Mouse (Mus musculus): ENCODE results near the gene Atrnl1. TPM values are rescaled to one million over a fixed set of nuclear protein-coding genes. Genes with fewer than 3 reads are reported as not detected.
"Not testable (repeated sequence)": the region's sequence is repeated elsewhere in the genome, so short reads cannot be mapped to it uniquely, and the experiment has no call there.

Gene Atrnl1
- polyA plus RNA-seq, 1 experiment, result 0.25 TPM

- Histone ChIP-seq H3K36me3 (replicated peaks; ENCODE audit: low read length) (no peaks in the 10 kb centered on the region), H3K9me3 (no peaks in the 10 kb centered on the region), H3K27me3 (replicated peaks) (peaks cover 13% of the 10 kb centered on the region), H3K4me1 (peaks cover 8% of the 10 kb centered on the region), H3K4me3 (replicated peaks) (no peak overlapping the region)
- no peak for TF ChIP-seq GATA1 (IDR thresholded peaks at IDR 0.05; ENCODE audit: borderline replicate concordance, low read length)
- no peak for TF ChIP-seq FLI1 (IDR thresholded peaks at IDR 0.05; ENCODE audit: low read length)
Measured at GRCm38 (mm10) chr19:57658111-57659091, 47.6 kb downstream of the Atrnl1 start.

GRCm38 (mm10) chr19:57667011-57667410, 56.2 kb downstream of the Atrnl1 start:
- H3K9me3 ChIP-seq, result no peaks in the 10 kb centered on the region
- peaks cover 8% of the 10 kb centered on the region for H3K27me3 ChIP-seq (replicated peaks)
- H3K4me3 ChIP-seq (replicated peaks), result no peak overlapping the region
- TF ChIP-seq GATA1 (IDR thresholded peaks at IDR 0.05; ENCODE audit: borderline replicate concordance, low read length) (no peak), FLI1 (IDR thresholded peaks at IDR 0.05; ENCODE audit: low read length) (no peak)
- H3K36me3 ChIP-seq (replicated peaks; ENCODE audit: low read length), result no peaks in the 10 kb centered on the region
- no peaks in the 10 kb centered on the region for H3K4me1 ChIP-seq

- peaks cover 5% of the 10 kb centered on the region for H3K27me3 ChIP-seq (replicated peaks)
- no peaks in the 10 kb centered on the region for H3K36me3 ChIP-seq (replicated peaks; ENCODE audit: low read length)
- TF ChIP-seq FLI1 (IDR thresholded peaks at IDR 0.05; ENCODE audit: low read length) (no peak), GATA1 (IDR thresholded peaks at IDR 0.05; ENCODE audit: borderline replicate concordance, low read length) (no peak)
- no peaks in the 10 kb centered on the region for H3K4me1 ChIP-seq
- H3K4me3 ChIP-seq (replicated peaks), result no peak overlapping the region
- no peaks in the 10 kb centered on the region for H3K9me3 ChIP-seq
Measured at GRCm38 (mm10) chr19:57667946-57668345, 57.1 kb downstream of the Atrnl1 start.

GRCm38 (mm10) chr19:57679455-57679854, 68.6 kb downstream of the Atrnl1 start:
- Histone ChIP-seq H3K9me3 (no peaks in the 10 kb centered on the region), H3K4me1 (no peaks in the 10 kb centered on the region; the same call in 1 of the 2 replicates), H3K36me3 (replicated peaks; ENCODE audit: low read length) (no peaks in the 10 kb centered on the region), H3K4me3 (replicated peaks) (no peak overlapping the region), H3K27me3 (replicated peaks) (peaks cover 4% of the 10 kb centered on the region)
- TF ChIP-seq GATA1 (IDR thresholded peaks at IDR 0.05; ENCODE audit: borderline replicate concordance, low read length), result no peak
- no peak for TF ChIP-seq FLI1 (IDR thresholded peaks at IDR 0.05; ENCODE audit: low read length)

GRCm38 (mm10) chr19:57686596-57686995, 75.8 kb downstream of the Atrnl1 start:
- no peak for TF ChIP-seq FLI1 (IDR thresholded peaks at IDR 0.05; ENCODE audit: low read length)
- TF ChIP-seq GATA1 (IDR thresholded peaks at IDR 0.05; ENCODE audit: borderline replicate concordance, low read length), result no peak
- H3K27me3 ChIP-seq (replicated peaks), result peaks cover 8% of the 10 kb centered on the region
- no peaks in the 10 kb centered on the region for H3K9me3 ChIP-seq
- H3K36me3 ChIP-seq (replicated peaks; ENCODE audit: low read length), result no peaks in the 10 kb centered on the region
- H3K4me1 ChIP-seq, result peaks cover 4% of the 10 kb centered on the region; the same call in 1 of the 2 replicates
- peak overlapping the region; percentile 78 for H3K4me3 ChIP-seq (replicated peaks)

GRCm38 (mm10) chr19:57692566-57692965, 81.7 kb downstream of the Atrnl1 start:
- Histone ChIP-seq H3K4me1 (no peaks in the 10 kb centered on the region), H3K36me3 (replicated peaks; ENCODE audit: low read length) (no peaks in the 10 kb centered on the region)

GRCm38 (mm10) chr19:57696781-57697180, 85.9 kb downstream of the Atrnl1 start:
- H3K4me3 ChIP-seq (replicated peaks); H3K27me3 ChIP-seq (replicated peaks); H3K9me3 ChIP-seq; H3K4me1 ChIP-seq; H3K36me3 ChIP-seq (replicated peaks; ENCODE audit: low read length): not testable (repeated sequence)

More at GRCm38 (mm10) chr19:57692566-57692965, 81.7 kb downstream of the Atrnl1 start:
- no peaks in the 10 kb centered on the region for H3K9me3 ChIP-seq
- H3K4me3 ChIP-seq (replicated peaks), result no peak overlapping the region
- TF ChIP-seq FLI1 (IDR thresholded peaks at IDR 0.05; ENCODE audit: low read length), result no peak
- no peak for TF ChIP-seq GATA1 (IDR thresholded peaks at IDR 0.05; ENCODE audit: borderline replicate concordance, low read length)
- H3K27me3 ChIP-seq (replicated peaks), result no peaks in the 10 kb centered on the region

GRCm38 (mm10) chr19:57713138-57713537, 102.3 kb downstream of the Atrnl1 start:
- Histone ChIP-seq H3K4me1 (no peaks in the 10 kb centered on the region; the same call in 1 of the 2 replicates), H3K4me3 (replicated peaks) (no peak overlapping the region), H3K9me3 (peaks cover 19% of the 10 kb centered on the region; the same call in 1 of the 2 replicates), H3K36me3 (replicated peaks; ENCODE audit: low read length) (no peaks in the 10 kb centered on the region), H3K27me3 (replicated peaks) (no peaks in the 10 kb centered on the region)
- TF ChIP-seq FLI1 (IDR thresholded peaks at IDR 0.05; ENCODE audit: low read length), result no peak
- no peak for TF ChIP-seq GATA1 (IDR thresholded peaks at IDR 0.05; ENCODE audit: borderline replicate concordance, low read length)

- no peaks in the 10 kb centered on the region for H3K36me3 ChIP-seq (replicated peaks; ENCODE audit: low read length)
- no peak for TF ChIP-seq FLI1 (IDR thresholded peaks at IDR 0.05; ENCODE audit: low read length)
- no peak overlapping the region for H3K4me3 ChIP-seq (replicated peaks)
- H3K4me1 ChIP-seq, result no peaks in the 10 kb centered on the region
- H3K9me3 ChIP-seq, result no peaks in the 10 kb centered on the region
- H3K27me3 ChIP-seq (replicated peaks), result no peaks in the 10 kb centered on the region
Measured at GRCm38 (mm10) chr19:57724920-57725319, 114.1 kb downstream of the Atrnl1 start.

GRCm38 (mm10) chr19:57725326-57725725, 114.5 kb downstream of the Atrnl1 start:
- Histone ChIP-seq H3K36me3 (replicated peaks; ENCODE audit: low read length) (no peaks in the 10 kb centered on the region), H3K9me3 (no peaks in the 10 kb centered on the region), H3K4me1 (no peaks in the 10 kb centered on the region), H3K27me3 (replicated peaks) (no peaks in the 10 kb centered on the region), H3K4me3 (replicated peaks) (no peak overlapping the region)
- TF ChIP-seq GATA1 (IDR thresholded peaks at IDR 0.05; ENCODE audit: borderline replicate concordance, low read length) (no peak), FLI1 (IDR thresholded peaks at IDR 0.05; ENCODE audit: low read length) (no peak)

All from megakaryocyte, embryonic 14.5 days (primary cell).